Mouse (Mus musculus): ENCODE measurements at regions not wholly inside any gene's neighbourhood (a gene's known extent, or its start where the extent isn't known, plus 50 kb on each side); places are given as distances from the start of the nearest gene placed in this dataset.
A peak's percentile ranks its signal among the peaks of the same experiment; 100 is the strongest.

DNA sequence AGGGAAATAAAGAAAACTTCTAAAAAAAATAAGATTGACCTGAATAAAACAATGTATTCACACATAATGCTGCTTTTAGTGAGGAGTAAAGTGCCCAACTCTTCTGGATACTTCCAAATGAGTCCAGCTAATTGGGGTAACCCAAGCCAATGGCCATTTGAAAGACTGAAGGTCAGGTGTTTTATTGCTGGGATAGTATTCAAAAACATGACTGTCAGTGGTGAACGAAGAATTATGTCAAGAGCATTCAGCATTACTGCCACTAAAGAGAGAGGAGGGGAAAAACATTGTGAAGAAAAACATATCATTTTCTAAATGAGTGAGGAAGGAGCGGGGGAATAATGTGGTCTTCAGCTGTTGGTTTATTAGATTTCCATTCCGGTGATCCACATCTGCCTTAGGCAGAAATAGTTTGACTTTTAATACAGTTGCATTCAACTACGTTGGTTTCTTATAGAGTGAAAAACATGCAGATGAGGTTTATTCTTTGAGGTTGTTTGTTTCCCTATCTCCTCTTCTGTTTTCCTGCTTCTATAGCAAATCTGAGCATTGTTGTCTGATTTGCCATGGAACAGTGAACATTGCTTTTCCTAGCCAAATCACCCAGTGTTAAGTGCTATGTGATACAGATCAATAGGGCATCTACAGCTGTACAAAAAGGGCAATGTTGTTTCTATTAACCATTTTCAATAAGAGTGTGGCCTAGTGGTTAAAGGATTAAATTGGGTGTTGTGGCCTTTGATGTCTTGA lies 435.3 kb upstream of the Ccnh start:
- no peaks in the 10 kb centered on the region for H3K36me3 ChIP-seq (ENCODE audit: control insufficient read depth, insufficient read depth, low read length)
- no peak overlapping the region for H3K27ac ChIP-seq (ENCODE audit: low read depth)
- ATAC-seq (replicated peaks; ENCODE audit: low FRiP score, low TSS enrichment, low read depth) = no peak
- no peaks in the 10 kb centered on the region for H3K9me3 ChIP-seq (ENCODE audit: control insufficient read depth, low read length)
- H3K4me1 ChIP-seq (replicated peaks; ENCODE audit: control insufficient read depth, insufficient read depth, low read length) = no peaks in the 10 kb centered on the region
- WGBS = 86% methylated on average over 4 of the region's 4 CpGs
- peaks cover 9% of the 10 kb centered on the region; the same call in 1 of the 2 replicates for H3K27me3 ChIP-seq (replicated peaks; ENCODE audit: control insufficient read depth, insufficient read depth, low read length)
- H3K4me3 ChIP-seq (ENCODE audit: low read depth, low read length) = no peak overlapping the region
- H3K9ac ChIP-seq (ENCODE audit: low read length) = no peak overlapping the region
- no peak overlapping the region for H3K4me2 ChIP-seq (ENCODE audit: low read length)
- DNase-seq (ENCODE audit: low spot score) = no peak

DNA sequence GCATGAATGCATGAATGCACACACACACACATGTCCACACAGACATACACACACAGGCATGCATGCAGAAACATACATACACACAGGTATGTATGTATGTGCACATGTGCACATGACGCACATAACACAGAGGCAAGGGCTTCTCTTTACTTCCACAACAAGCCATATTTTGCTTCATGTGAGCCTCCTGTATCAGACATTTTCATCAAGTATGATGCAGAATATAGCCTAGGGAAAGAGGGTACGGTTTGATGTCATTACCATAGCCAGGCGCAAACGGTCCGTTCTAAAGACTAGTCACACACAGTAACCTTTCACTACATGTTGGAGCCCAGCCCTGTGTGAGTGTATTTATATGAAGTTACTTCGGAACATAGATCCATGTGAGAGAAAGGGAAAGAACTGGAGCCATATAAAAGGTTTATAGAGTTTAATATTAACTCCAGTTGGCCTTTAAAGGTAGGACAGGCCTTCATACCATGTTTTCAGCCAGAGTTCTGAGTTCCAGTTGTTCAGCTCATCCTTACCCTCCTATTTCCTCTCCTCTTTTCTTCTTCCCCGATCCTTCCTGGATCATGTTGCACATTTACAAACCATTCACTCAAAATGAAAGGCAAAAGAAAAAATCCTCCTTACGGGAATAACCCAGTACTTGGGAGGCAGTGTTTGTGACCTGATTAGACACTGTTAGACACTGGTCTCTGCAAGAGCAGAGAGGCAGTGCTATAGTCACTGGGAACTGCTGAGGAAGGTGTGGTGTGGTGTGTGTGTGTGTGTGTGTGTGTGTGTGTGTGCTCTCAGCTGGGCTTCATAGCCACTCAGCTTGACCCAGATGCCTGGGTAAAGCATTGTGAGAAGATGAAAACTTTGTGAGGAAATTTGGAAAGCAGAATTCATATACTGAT lies 434.1 kb upstream of the Ccnh start:
- DNase-seq (ENCODE audit: low spot score) (no peak), ATAC-seq (replicated peaks; ENCODE audit: low FRiP score, low TSS enrichment, low read depth) (no peak)
- 86% methylated on average over 8 of the region's 8 CpGs for WGBS
- Histone ChIP-seq H3K27ac (ENCODE audit: low read depth) (no peak overlapping the region), H3K36me3 (ENCODE audit: control insufficient read depth, insufficient read depth, low read length) (no peaks in the 10 kb centered on the region), H3K9ac (ENCODE audit: low read length) (no peak overlapping the region), H3K9me3 (ENCODE audit: control insufficient read depth, low read length) (no peaks in the 10 kb centered on the region), H3K4me2 (ENCODE audit: low read length) (no peak overlapping the region), H3K4me1 (replicated peaks; ENCODE audit: control insufficient read depth, insufficient read depth, low read length) (no peaks in the 10 kb centered on the region), H3K4me3 (ENCODE audit: low read depth, low read length) (no peak overlapping the region), H3K27me3 (replicated peaks; ENCODE audit: control insufficient read depth, insufficient read depth, low read length) (peaks cover 9% of the 10 kb centered on the region; the same call in 1 of the 2 replicates)

DNA sequence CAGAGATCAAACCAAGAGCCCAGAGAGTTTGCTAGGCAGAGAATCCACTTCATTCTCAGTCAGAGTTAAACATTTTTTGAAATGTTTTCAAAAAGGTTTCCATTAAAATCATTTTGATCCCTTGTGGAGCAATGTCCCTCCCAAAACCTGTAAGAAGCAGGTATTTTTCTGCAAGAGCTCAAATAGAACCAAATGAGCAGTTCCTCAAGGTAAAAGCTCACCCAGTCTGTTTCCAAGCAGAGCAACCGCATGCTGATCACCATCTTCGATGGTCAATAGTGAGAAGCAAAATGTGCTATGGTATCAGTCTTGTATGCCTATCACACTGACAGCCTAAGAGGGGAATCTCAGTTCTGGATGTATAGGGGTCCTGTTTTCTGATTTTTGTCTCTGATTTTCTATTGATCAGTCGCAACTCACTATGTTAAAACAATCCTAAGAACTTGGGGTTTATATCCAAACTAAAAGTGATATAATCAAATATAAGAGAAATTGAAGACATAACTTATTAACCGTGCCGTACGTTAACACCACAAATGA lies 432.3 kb upstream of the Ccnh start:
- peaks cover 9% of the 10 kb centered on the region; the same call in 1 of the 2 replicates for H3K27me3 ChIP-seq (replicated peaks; ENCODE audit: control insufficient read depth, insufficient read depth, low read length)
- H3K9ac ChIP-seq (ENCODE audit: low read length) = no peak overlapping the region
- H3K9me3 ChIP-seq (ENCODE audit: control insufficient read depth, low read length) = no peaks in the 10 kb centered on the region
- WGBS = 89% methylated on average over 6 of the region's 6 CpGs
- no peak for ATAC-seq (replicated peaks; ENCODE audit: low FRiP score, low TSS enrichment, low read depth)
- no peaks in the 10 kb centered on the region for H3K36me3 ChIP-seq (ENCODE audit: control insufficient read depth, insufficient read depth, low read length)
- no peak overlapping the region for H3K27ac ChIP-seq (ENCODE audit: low read depth)
- no peak for DNase-seq (ENCODE audit: low spot score)
- no peak overlapping the region for H3K4me3 ChIP-seq (ENCODE audit: low read depth, low read length)
- H3K4me1 ChIP-seq (replicated peaks; ENCODE audit: control insufficient read depth, insufficient read depth, low read length) = no peaks in the 10 kb centered on the region
- no peak overlapping the region for H3K4me2 ChIP-seq (ENCODE audit: low read length)

DNA sequence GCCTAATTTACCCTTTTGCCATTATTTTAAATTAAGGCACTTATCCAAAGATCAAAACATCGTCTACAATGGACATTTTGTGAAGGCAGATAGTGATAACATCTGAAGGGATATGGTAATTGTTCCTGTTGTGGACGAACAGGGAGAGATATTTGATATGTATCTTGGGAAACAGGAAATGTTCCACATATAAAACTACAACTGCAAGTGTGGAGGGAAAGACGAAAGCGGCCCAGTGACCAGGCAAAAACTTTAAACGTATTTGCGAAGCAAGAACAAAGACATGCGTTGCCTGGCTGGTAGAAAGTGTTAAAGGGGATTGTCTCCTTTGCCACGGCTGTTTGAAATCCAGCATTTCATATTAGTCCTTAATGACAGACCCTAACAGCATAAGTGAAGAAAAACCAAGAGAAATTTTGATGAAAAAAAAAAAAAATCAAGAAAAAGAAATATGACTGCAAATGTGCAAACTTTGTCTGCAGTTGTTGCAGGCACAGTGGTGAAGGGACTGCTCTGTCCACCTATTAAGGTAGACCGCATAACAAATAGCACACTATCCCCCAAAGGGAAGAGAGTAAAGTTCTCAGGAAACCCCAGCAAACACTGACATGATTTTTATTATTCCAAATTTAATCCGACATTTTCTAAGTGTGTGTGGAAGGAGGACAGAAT lies 431.2 kb upstream of the Ccnh start:
- Histone ChIP-seq H3K27me3 (replicated peaks; ENCODE audit: control insufficient read depth, insufficient read depth, low read length) (peaks cover 9% of the 10 kb centered on the region; the same call in 1 of the 2 replicates), H3K9ac (ENCODE audit: low read length) (no peak overlapping the region), H3K27ac (ENCODE audit: low read depth) (no peak overlapping the region), H3K36me3 (ENCODE audit: control insufficient read depth, insufficient read depth, low read length) (no peaks in the 10 kb centered on the region), H3K4me3 (ENCODE audit: low read depth, low read length) (no peak overlapping the region), H3K4me1 (replicated peaks; ENCODE audit: control insufficient read depth, insufficient read depth, low read length) (no peaks in the 10 kb centered on the region), H3K9me3 (ENCODE audit: control insufficient read depth, low read length) (no peaks in the 10 kb centered on the region), H3K4me2 (ENCODE audit: low read length) (no peak overlapping the region)
- DNase-seq (ENCODE audit: low spot score) (no peak), ATAC-seq (replicated peaks; ENCODE audit: low FRiP score, low TSS enrichment, low read depth) (no peak)
- WGBS = 47% methylated on average over 10 of the region's 10 CpGs

DNA sequence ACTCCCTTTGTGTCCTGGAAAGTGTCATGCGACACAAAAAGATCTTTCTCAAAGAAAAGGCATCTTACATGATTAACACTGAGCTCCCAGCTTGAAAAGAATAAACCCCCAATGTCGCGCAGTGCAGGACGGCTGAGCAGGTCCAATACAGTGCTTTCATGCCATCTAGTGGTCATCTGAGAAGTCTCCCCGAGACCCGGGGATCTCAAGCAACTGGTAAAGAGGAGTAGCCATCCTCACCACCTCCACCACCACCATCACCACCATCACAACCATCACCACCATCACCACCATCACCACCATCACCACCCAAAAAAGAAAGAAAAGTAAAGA lies 430.7 kb upstream of the Ccnh start:
- H3K4me2 ChIP-seq (ENCODE audit: low read length) = no peak overlapping the region
- under 1% methylated on average over 6 of the region's 6 CpGs for WGBS
- H3K27ac ChIP-seq (ENCODE audit: low read depth) = no peak overlapping the region
- no peaks in the 10 kb centered on the region for H3K4me1 ChIP-seq (replicated peaks; ENCODE audit: control insufficient read depth, insufficient read depth, low read length)
- H3K9me3 ChIP-seq (ENCODE audit: control insufficient read depth, low read length) = no peaks in the 10 kb centered on the region
- no peaks in the 10 kb centered on the region for H3K36me3 ChIP-seq (ENCODE audit: control insufficient read depth, insufficient read depth, low read length)
- ATAC-seq (replicated peaks; ENCODE audit: low FRiP score, low TSS enrichment, low read depth) = peak; percentile 89
- peaks cover 9% of the 10 kb centered on the region; the same call in 1 of the 2 replicates for H3K27me3 ChIP-seq (replicated peaks; ENCODE audit: control insufficient read depth, insufficient read depth, low read length)
- peak; percentile 65 for DNase-seq (ENCODE audit: low spot score)
- H3K4me3 ChIP-seq (ENCODE audit: low read depth, low read length) = no peak overlapping the region
- no peak overlapping the region for H3K9ac ChIP-seq (ENCODE audit: low read length)

DNA sequence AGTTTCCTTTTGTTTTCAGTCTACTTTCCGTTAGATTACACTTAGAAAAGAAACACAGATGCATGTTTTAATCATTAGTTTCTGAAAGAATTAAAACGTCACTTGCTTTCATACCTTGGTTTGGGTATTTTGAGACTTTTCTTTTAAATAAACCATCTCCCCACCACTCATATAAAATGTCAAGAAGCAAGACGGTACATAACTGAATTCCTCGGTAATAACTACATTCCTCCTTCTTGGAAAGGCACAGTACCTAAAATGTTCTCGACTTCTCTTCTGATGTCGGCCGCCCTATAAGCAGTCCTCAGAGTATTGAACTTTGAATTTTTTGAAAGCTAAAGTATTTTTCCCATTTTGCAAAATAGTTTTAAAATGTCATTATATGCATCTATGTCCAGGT lies 430.1 kb upstream of the Ccnh start:
- Histone ChIP-seq H3K36me3 (ENCODE audit: control insufficient read depth, insufficient read depth, low read length) (no peaks in the 10 kb centered on the region), H3K4me1 (replicated peaks; ENCODE audit: control insufficient read depth, insufficient read depth, low read length) (no peaks in the 10 kb centered on the region), H3K4me3 (ENCODE audit: low read depth, low read length) (no peak overlapping the region), H3K27me3 (replicated peaks; ENCODE audit: control insufficient read depth, insufficient read depth, low read length) (peaks cover 9% of the 10 kb centered on the region; the same call in 1 of the 2 replicates), H3K27ac (ENCODE audit: low read depth) (no peak overlapping the region), H3K9ac (ENCODE audit: low read length) (no peak overlapping the region), H3K9me3 (ENCODE audit: control insufficient read depth, low read length) (no peaks in the 10 kb centered on the region), H3K4me2 (ENCODE audit: low read length) (no peak overlapping the region)
- 69% methylated on average over 7 of the region's 7 CpGs for WGBS
- ATAC-seq (replicated peaks; ENCODE audit: low FRiP score, low TSS enrichment, low read depth) = no peak
- no peak for DNase-seq (ENCODE audit: low spot score)

DNA sequence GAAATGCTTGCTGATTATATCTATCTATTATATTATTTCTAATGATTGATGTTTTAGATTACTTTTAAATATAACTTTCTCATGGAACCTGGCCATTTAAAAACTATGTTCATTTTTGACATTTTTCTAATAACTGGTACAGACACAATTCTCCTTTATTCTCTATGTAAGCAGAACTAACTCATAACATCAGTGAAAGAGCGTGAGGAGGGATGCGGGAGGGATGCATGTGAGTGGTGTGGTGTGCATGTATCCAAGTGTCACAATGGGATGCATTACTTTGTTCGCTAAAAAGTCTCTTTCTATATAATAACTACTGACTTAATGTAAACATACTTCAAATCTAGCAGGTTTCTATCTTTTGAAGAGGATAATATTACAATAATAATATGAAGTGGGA lies 428.7 kb upstream of the Ccnh start:
- H3K27me3 ChIP-seq (replicated peaks; ENCODE audit: control insufficient read depth, insufficient read depth, low read length) = peaks cover 9% of the 10 kb centered on the region; the same call in 1 of the 2 replicates
- no peak overlapping the region for H3K4me2 ChIP-seq (ENCODE audit: low read length)
- no peak overlapping the region for H3K4me3 ChIP-seq (ENCODE audit: low read depth, low read length)
- H3K9ac ChIP-seq (ENCODE audit: low read length) = no peak overlapping the region
- ATAC-seq (replicated peaks; ENCODE audit: low FRiP score, low TSS enrichment, low read depth) (no peak), DNase-seq (ENCODE audit: low spot score) (no peak)
- WGBS = 66% methylated on average over 3 of the region's 3 CpGs
- H3K9me3 ChIP-seq (ENCODE audit: control insufficient read depth, low read length) = no peaks in the 10 kb centered on the region
- no peak overlapping the region for H3K27ac ChIP-seq (ENCODE audit: low read depth)
- H3K4me1 ChIP-seq (replicated peaks; ENCODE audit: control insufficient read depth, insufficient read depth, low read length) = no peaks in the 10 kb centered on the region
- H3K36me3 ChIP-seq (ENCODE audit: control insufficient read depth, insufficient read depth, low read length) = no peaks in the 10 kb centered on the region

DNA sequence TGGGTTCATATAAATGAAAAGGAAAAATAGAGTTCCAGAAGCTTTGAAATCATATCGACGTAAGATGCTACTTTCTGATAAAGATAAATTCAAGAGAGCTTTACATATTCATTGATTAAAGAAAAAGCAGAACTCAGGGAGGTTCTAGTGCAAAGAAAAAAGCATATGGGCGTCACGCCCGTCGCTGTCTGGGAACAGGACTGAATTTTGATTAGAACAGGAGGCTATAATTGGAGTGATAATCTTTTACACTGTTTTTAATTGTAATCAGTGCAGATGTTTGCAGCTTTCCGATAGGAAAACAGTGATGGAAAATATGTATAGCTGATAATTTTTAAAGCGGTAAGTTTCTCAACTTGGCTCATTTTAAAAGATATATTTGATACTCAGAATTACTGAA lies 428.2 kb upstream of the Ccnh start:
- H3K27me3 ChIP-seq (replicated peaks; ENCODE audit: control insufficient read depth, insufficient read depth, low read length) = peaks cover 9% of the 10 kb centered on the region; the same call in 1 of the 2 replicates
- H3K27ac ChIP-seq (ENCODE audit: low read depth) = no peak overlapping the region
- H3K4me2 ChIP-seq (ENCODE audit: low read length) = no peak overlapping the region
- DNase-seq (ENCODE audit: low spot score) = no peak
- WGBS = 68% methylated on average over 8 of the region's 8 CpGs
- H3K4me1 ChIP-seq (replicated peaks; ENCODE audit: control insufficient read depth, insufficient read depth, low read length) = no peaks in the 10 kb centered on the region
- ATAC-seq (replicated peaks; ENCODE audit: low FRiP score, low TSS enrichment, low read depth) = no peak
- no peaks in the 10 kb centered on the region for H3K9me3 ChIP-seq (ENCODE audit: control insufficient read depth, low read length)
- no peak overlapping the region for H3K9ac ChIP-seq (ENCODE audit: low read length)
- H3K4me3 ChIP-seq (ENCODE audit: low read depth, low read length) = no peak overlapping the region
- no peaks in the 10 kb centered on the region for H3K36me3 ChIP-seq (ENCODE audit: control insufficient read depth, insufficient read depth, low read length)
